Mouse (Mus musculus) layer of hippocampus, postnatal 36 days (tissue): Measurements from ENCODE around the gene Pla2g4d. TPM values are rescaled to one million over a fixed set of nuclear protein-coding genes. Genes with fewer than 3 reads are reported as not detected.
"Not testable (repeated sequence)": the region's sequence is repeated elsewhere in the genome, so short reads cannot be mapped to it uniquely, and the experiment has no call there.

Experiments
- DNase-seq, 2 experiments: peaks; one replicate each; pipeline ENCODE4 v3.0.0; 2022
- total RNA-seq, 2 experiments: library from RNA; stranded (reverse); gene quantifications; 2 replicates each; pipeline ENCODE4 v1.2.3; 2021

The Pla2g4d gene
- total RNA-seq, 2 experiments from 2014 or later, result not detected

DNA sequence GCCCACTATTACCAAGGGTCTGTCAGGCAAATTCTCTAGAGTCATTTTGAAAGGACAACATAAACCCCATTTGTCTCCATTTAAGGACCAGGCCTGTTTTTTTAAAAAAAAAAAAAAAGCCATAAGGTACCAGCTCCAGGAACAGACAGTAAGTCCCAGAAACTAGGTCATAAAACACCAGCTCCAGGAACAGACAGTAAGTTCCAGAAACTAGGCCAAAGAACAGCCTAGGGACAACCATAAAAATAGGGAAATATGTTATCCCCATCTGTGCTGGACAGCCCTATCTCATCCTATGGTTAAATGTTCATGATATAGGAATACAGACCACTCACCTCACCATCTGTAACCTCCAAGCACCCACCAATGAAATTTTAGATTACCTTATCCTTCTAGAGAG lies 32.7 kb downstream of the Pla2g4d start:
- DNase-seq, result no peak

DNA sequence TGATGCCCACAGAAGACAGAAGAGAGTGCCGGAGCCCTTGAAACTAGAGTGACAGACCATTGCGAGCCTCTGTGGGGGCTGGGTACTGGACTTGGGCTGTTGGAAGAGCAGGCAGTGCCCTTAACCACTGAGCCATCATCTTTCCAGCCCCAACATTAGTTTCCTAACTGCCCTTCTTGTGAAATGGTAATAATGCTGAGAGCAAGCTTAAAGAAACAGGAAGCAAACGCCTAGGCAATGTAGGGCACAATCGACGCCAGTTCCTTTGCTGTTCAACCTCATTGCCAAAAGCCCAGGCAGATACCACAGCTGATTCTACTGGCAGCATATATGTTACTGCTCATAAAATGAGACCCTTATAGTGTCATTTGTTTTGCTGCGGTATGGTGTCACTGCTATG lies 36.4 kb downstream of the Pla2g4d start:
- no peak for DNase-seq

DNA sequence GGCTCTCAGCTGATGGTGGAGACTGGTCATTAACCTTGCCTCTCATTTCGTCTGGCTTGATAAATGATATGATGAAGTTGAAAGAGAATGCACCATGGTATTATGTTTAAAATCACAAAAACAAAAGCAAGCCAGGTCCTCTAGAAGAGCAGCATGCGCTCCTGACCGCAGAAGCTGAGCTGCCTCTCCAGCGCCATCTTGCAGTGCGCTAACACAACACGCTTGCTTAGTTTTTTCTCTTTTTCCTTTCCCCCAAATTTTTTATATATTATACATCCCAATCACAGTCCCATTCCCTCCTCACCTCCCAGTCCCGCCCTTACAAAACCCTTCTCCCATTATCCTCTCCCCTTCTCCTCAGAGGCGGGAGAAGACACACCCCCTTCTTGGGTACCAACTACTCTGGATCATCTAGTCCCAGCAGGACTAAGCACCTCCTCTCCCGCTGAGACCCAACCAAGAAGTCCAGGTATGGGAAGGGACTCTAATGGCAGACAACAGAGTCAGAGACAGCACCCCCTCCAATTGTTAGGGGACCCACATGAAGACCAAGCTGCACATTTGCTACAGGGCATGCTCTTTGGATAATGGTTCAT lies 43.5 kb downstream of the Pla2g4d start:
- no peak for DNase-seq

DNA sequence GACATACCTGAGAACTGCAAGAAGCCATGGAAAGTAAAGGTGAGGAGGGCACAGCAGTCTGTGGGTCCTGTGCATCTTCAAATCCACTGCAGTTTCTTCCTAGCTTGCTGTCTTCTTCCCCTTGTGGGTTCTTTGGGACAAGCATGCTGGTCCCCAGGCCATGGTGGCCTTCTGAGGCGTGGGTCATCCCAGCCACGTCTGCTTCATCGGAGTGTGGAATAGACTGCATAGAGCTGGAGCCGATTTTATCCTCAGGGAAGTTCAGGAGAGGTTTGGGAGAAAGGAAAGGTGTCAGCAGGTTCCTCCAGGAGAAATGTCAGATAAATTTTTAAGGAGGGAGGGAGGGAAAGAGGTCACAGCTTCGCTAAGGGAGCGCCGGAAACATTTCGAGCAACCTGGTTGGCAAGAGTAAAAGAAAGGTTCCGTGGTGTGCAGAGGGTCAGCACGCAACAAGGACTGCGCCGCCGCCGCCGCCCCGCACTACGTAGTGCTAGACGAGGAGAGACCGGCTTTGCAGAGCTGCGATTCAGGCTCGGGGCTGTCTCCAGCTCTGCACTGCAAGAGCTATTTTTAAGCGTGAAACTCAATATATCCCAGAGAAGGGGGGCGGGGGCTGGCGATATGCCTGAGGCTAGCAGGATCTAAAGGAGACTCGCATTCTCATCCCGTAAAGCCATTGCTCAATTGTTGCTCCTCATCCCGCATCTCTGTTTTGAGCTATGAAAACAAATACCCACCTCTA lies 44.1 kb downstream of the Pla2g4d start, which contains the start of gene Pla2g4e:
Pla2g4e (minus strand) TSS at position 657 of the 742 bp plus-strand sequence.
- DNase-seq, result peak in 1 of 2 experiments; percentile 15

DNA sequence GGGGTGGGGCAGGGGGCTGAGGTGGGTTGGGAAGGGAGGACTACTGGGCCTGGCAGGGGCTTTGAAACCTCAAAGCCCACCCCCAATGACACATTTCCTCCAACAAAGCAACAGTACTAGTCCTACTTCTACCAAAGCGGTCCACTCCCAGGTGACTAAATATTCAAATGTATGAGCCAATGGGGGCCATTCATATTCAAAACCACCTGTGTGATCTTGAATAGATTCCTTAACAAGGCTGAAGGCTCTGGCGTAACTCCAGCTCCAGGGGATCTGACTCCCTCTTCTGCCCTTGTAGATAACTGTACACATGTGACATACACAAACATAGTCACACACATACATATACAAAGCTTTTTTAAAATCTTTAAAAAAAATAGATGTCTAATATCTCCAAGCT lies 45.0 kb downstream of the Pla2g4d start:
- no peak for DNase-seq

DNA sequence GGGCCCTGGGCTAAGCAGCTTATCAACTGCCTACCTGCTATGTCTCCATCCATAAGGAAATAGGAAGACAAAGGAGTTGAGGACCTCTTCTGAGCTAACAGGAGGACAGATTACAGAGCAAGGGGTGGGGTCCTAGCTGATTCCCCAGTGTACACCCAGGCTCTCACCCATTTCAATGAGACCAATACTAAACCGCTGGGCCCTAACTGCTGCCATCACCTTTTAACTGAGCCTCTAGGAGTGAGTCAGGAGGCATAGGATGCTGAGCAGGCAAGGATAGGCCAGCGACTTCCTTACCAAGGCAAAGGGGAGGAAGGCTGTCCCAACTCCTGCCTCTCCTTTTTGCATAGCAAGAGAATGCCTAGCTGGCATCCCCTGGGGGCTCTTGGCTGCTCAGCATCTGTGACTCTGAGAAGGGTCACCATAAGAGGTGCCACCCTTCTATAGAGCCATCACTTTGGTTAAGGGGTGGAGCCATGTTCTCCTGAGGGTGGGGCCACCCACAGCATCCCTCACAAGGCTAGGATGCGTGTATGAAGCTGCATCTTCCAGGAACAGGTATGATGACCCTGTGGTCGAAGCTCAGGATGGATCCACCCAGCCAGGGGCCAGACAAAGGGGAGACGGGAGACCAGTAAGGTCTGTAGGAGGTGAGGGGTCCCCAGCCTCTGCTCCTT lies 46.1 kb downstream of the Pla2g4d start:
- DNase-seq, result no peak

DNA sequence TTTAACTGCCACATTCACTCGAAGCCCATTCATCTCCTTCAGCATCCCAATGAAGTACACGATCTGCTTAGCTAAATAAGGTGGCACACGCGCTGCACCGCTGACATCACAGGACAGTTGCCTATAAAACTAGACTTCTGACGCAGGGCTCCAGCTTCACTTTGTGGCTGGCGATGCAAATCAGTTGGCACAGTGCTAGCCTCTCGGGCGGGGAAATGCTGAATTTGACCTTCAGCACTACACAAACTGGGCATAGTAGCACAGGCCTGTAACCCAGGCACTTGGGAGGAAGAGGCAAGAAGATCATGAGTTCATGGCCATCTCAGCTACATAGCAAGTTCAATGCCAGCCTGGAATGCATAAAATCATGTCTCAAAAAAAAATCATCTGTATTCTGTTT lies 50.3 kb downstream of the Pla2g4d start:
- DNase-seq, result not testable (repeated sequence)

DNA sequence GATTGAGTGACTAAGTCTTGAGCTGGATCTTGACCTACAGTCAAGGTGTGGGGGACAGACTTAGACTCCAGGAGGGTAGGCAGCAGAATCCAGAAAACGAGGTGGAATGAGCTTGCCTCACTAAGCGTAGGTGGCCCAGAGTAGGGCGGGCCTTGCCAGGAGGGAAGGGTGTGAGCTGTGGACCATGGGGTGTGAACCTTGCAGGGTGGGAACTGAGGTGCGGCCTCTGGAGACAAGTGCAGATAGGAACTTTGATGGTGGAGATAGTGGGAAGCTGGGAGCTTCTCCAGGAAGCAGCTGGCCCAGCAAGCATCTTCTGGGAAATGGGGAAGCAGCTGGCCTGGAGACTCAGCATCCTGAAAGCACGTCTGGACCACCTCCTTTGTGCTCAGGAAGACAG lies 51.2 kb downstream of the Pla2g4d start:
- no peak for DNase-seq

DNA sequence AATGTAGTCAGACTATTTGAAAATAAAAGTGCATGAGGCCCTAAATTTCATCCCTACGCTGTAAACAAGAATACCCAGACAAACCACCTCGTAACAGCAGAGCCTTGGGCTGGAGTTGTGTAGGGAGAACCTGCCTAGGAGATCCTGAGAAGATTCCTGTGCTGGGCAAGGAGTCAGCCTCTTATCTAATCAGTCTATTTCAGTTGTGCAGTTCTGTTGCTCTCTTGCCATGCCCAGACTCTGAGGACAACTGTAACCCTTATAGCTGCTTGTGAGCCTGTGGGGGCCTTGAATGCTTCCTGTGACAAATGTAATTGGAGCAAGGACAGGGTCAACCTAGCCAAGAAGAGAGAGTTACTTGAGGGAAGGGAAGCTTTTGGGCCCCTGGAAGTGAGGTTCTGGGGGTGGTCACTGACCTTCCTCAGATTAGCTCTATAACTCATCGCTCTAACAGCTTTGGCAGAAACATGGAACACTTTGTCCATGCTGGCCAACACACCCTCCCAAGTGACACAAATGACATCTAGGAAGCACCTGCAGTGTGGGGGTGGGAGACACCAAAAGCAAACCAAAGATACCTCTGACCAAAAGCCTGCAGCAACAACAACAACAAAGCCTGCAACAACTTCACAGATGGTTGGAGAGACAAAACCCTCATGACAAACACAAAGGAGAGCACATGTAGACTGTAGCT lies 52.9 kb downstream of the Pla2g4d start:
- no peak for DNase-seq

DNA sequence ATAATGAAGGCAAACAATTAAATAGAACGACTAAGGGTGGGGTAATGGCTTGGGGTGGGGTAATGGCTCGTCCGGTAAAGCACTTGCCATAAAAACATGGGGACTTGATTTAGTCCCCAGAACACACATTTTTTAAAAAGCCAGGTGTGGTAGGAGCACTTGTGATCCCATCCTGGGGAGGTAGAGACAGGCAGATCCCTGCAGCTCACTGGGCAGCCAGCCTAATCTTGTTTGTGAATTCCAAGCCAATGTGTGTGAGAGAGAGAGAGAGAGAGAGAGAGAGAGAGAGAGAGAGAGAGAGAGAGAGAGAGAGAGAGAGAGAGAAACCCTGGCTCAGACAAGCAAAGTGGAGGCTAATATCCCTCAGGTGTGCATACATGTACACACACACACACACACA lies 53.6 kb downstream of the Pla2g4d start:
- DNase-seq, result no peak

DNA sequence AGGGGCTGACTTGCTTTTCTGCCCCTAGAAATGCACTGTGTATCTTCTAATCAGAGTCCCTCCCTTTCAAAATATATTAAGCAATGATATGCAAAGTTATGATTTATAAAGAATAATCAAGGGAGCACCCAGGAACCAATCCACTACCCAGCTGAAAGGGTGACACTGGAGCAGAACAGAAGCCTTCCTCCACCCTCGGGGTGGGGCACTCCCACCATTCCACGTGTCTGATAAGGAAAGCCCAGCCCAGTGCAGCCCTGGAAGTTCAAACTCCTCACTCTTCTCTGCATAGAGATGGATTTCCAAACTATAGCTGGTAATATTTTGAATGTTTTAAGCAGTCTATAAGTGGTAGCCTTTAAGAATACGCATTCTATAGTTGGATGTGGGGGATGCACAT lies 57.4 kb downstream of the Pla2g4d start:
- DNase-seq, result no peak

Other genes with a start within 250 kb of the Pla2g4d start
- 1 to 10 TPM; 7.6 to 7.7 TPM for gene Ehd4, start 134.6 kb downstream of the Pla2g4d start, total RNA-seq
- gene Pla2g4e, start 43.9 kb downstream of the Pla2g4d start, total RNA-seq, result 10 to 100 TPM; 10.2 to 10.3 TPM
- gene Pla2g4f, start 25.0 kb upstream of the Pla2g4d start, total RNA-seq, result not detected
- 10 to 100 TPM; 77.2 to 79.9 TPM for gene Vps39, start 63.9 kb upstream of the Pla2g4d start, total RNA-seq
- 10 to 100 TPM; 11.0 to 11.1 TPM for gene Ganc, start 114.7 kb upstream of the Pla2g4d start, total RNA-seq
- gene Tmem87a, start 114.9 kb upstream of the Pla2g4d start, total RNA-seq, result 10 to 100 TPM; 41.2 to 43.8 TPM
- 10 to 100 TPM; 19.2 to 22.5 TPM for gene Capn3, start 166.8 kb upstream of the Pla2g4d start, total RNA-seq